Comparison of ENCODE assay signal across 14 mouse cellular contexts in the genomic region with DNA sequence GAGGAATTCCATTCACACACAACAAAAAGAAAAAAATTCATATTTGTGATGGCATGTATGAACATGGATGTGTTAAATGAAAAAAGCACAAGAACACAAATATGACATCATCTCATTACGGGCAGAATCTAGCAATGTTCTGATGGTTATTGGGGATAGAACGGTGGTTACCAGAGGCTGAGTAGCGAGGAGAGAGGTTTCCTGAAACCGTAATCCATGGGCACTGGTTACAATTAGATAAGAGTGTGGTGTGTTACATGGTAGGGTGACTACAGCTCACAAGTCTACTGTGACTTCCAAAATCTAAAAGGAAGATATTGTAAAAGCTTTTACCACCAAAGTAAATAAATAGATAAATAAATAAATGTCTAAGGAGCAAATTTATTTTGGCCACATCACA.
"Had no signal": no experiment of that assay in that cellular context is flagged by ENCODE, and none has a peak within 500 bp of the region (broad histone marks: within the 10 kb centered on the region; RNA-seq: fewer than 3 reads in every experiment).

No protein-coding gene starts in this region.

- H3K27ac ChIP-seq: liver, embryonic 14.5 days; macrophage; midbrain, embryonic 13.5 days; midbrain, embryonic 15.5 days; neural tube, embryonic 12.5 days; stomach, embryonic 15.5 days; stomach, postnatal 0 days had no signal

- H3K4me1 ChIP-seq: midbrain, embryonic 13.5 days; midbrain, embryonic 15.5 days; neural tube, embryonic 12.5 days; stomach, embryonic 15.5 days had no signal

- ATAC-seq: midbrain, embryonic 13.5 days; midbrain, embryonic 15.5 days had no signal

- DNase-seq: lung, adult 18-20 months; lung, embryonic 14.5 days; lung, postnatal 10 days; lung, postnatal 36 days; right cerebral cortex, postnatal 14 days; thymus, adult 2 months; thymus, postnatal 25 days had no signal

- H3K4me3 ChIP-seq: midbrain, embryonic 13.5 days; midbrain, embryonic 15.5 days; neural tube, embryonic 12.5 days; stomach, embryonic 15.5 days had no signal

- H3K27me3 ChIP-seq: midbrain, embryonic 13.5 days; midbrain, embryonic 15.5 days; neural tube, embryonic 12.5 days; stomach, embryonic 15.5 days had no signal

- H3K36me3 ChIP-seq: midbrain, embryonic 13.5 days; midbrain, embryonic 15.5 days; neural tube, embryonic 12.5 days; stomach, embryonic 15.5 days had no signal
